Mouse (Mus musculus): Measurements from ENCODE around the gene Cops9. TPM values are rescaled to one million over a fixed set of nuclear protein-coding genes. Genes with fewer than 3 reads are reported as not detected.

Gene Cops9
- total and polyA plus RNA-seq, 3 experiments, result 168 to 209 (median 185) TPM

- Histone ChIP-seq H3K27me3 (replicated peaks) (peaks cover 53% of the 10 kb centered on the region), H3K79me2 (replicated peaks; ENCODE audit: control insufficient read depth, extremely low read depth, insufficient read depth, poor library complexity, severe bottlenecking) (peaks cover 5% of the 10 kb centered on the region), H3K4me1 (ENCODE audit: control insufficient read depth in 1 of 2, insufficient read depth in 2 of 2) (peaks cover 5 to 15% of the 10 kb centered on the region in 2 experiments; a peak in 3 of 4 replicates), H3K4me2 (ENCODE audit: insufficient read depth, low read depth, poor library complexity, severe bottlenecking) (no peak overlapping the region), H3K36me3 (replicated peaks in 1 of 2; ENCODE audit: control insufficient read depth in 1 of 2, insufficient read depth in 1 of 2, low read length in 1 of 2) (no peaks in the 10 kb centered on the region), H3K4me3 (replicated peaks in 1 of 3; ENCODE audit: low read depth in 2 of 3, low read length in 2 of 3, poor library complexity in 1 of 3) (no peak overlapping the region), H3K27ac (ENCODE audit: insufficient read depth, low read depth) (no peak overlapping the region), H3K9ac (ENCODE audit: insufficient read depth, low read depth) (no peak overlapping the region), H3K9me3 (replicated peaks; ENCODE audit: low read length) (no peaks in the 10 kb centered on the region)
- dilution Hi-C loops (cut with MboI; ENCODE audit: extremely low pct_ligation_motif_present, extremely low pct_unique_long_range_greater_than_20kb, low sequenced_read_pairs), result no loop called here
- no peak for DNase-seq (ENCODE audit: extremely low read depth)
- TF ChIP-seq SIN3A (IDR thresholded peaks at IDR 0.05; ENCODE audit: low read length), result no peak
- no peak for TF ChIP-seq PAX5 (IDR thresholded peaks at IDR 0.05; ENCODE audit: low read length)
- TF ChIP-seq TBP (conservative IDR thresholded peaks at IDR 0.05; ENCODE audit: low read depth, low read length), result no peak
- no peak for TF ChIP-seq IRF4 (IDR thresholded peaks at IDR 0.05; ENCODE audit: low read depth, low read length)
- TF ChIP-seq ZKSCAN1 (IDR thresholded peaks at IDR 0.05; ENCODE audit: borderline replicate concordance, low read depth, low read length), result no peak
- TF ChIP-seq RCOR1 (conservative IDR thresholded peaks at IDR 0.05; ENCODE audit: low read depth, low read length), result no peak
- TF ChIP-seq MAZ (IDR thresholded peaks at IDR 0.05; ENCODE audit: low read depth, low read length), result no peak
- no peak for TF ChIP-seq POLR2AphosphoS2 (IDR thresholded peaks at IDR 0.05; ENCODE audit: low read depth, low read length)
- no peak for TF ChIP-seq MAFK (IDR thresholded peaks at IDR 0.05; ENCODE audit: insufficient replicate concordance, low read length)
- TF ChIP-seq JUND (conservative IDR thresholded peaks at IDR 0.05; ENCODE audit: low read depth, low read length), result no peak
- no peak for TF ChIP-seq CHD1 (IDR thresholded peaks at IDR 0.05; ENCODE audit: low read depth, low read length)
- TF ChIP-seq USF2 (conservative IDR thresholded peaks at IDR 0.05; ENCODE audit: low read depth, low read length), result no peak
- TF ChIP-seq CTCF (conservative IDR thresholded peaks at IDR 0.05 in 1 of 2, IDR thresholded peaks at IDR 0.05 in 1 of 2; ENCODE audit: low read depth in 2 of 2, low read length in 2 of 2), result no peak
- TF ChIP-seq CHD2 (IDR thresholded peaks at IDR 0.05; ENCODE audit: low read length), result no peak
- in situ Hi-C loops (cut with MboI; ENCODE audit: low pct_ligation_motif_present, low pct_unique_long_range_greater_than_20kb, low sequenced_read_pairs), result no loop called here
Observed at GRCm38 (mm10) chr1:92646111-92646510, 4.3 kb upstream of the Cops9 start.

GRCm38 (mm10) chr1:92644916-92645315 lies 3.1 kb upstream of the Cops9 start:
- DNase-seq (ENCODE audit: extremely low read depth), result no peak

More at GRCm38 (mm10) chr1:92644916-92645315, 3.1 kb upstream of the Cops9 start:
- Histone ChIP-seq H3K79me2 (replicated peaks; ENCODE audit: control insufficient read depth, extremely low read depth, insufficient read depth, poor library complexity, severe bottlenecking) (peaks cover 15% of the 10 kb centered on the region), H3K27ac (ENCODE audit: insufficient read depth, low read depth) (no peak overlapping the region), H3K27me3 (replicated peaks) (peaks cover 41% of the 10 kb centered on the region), H3K4me2 (ENCODE audit: insufficient read depth, low read depth, poor library complexity, severe bottlenecking) (no peak overlapping the region), H3K9ac (ENCODE audit: insufficient read depth, low read depth) (no peak overlapping the region), H3K4me3 (replicated peaks in 1 of 3; ENCODE audit: low read depth in 2 of 3, low read length in 2 of 3, poor library complexity in 1 of 3) (no peak overlapping the region), H3K9me3 (replicated peaks; ENCODE audit: low read length) (no peaks in the 10 kb centered on the region), H3K4me1 (ENCODE audit: control insufficient read depth in 1 of 2, insufficient read depth in 2 of 2) (peaks cover 13 to 27% of the 10 kb centered on the region in 2 experiments), H3K36me3 (replicated peaks in 1 of 2; ENCODE audit: control insufficient read depth in 1 of 2, insufficient read depth in 1 of 2, low read length in 1 of 2) (peaks cover 0 to 4% of the 10 kb centered on the region in 2 experiments)
- dilution Hi-C loops (cut with MboI; ENCODE audit: extremely low pct_ligation_motif_present, extremely low pct_unique_long_range_greater_than_20kb, low sequenced_read_pairs), result no loop called here
- TF ChIP-seq SMC3 (IDR thresholded peaks at IDR 0.05; ENCODE audit: low read depth, low read length), result no peak
- TF ChIP-seq EP300 (IDR thresholded peaks at IDR 0.05; ENCODE audit: low read length), result no peak
- no peak for TF ChIP-seq CHD1 (IDR thresholded peaks at IDR 0.05; ENCODE audit: low read depth, low read length)
- no peak for TF ChIP-seq UBTF (IDR thresholded peaks at IDR 0.05; ENCODE audit: low read depth, low read length)
- TF ChIP-seq HCFC1 (IDR thresholded peaks at IDR 0.05; ENCODE audit: low read depth, low read length), result no peak
- no peak for TF ChIP-seq PAX5 (IDR thresholded peaks at IDR 0.05; ENCODE audit: low read length)
- no peak for TF ChIP-seq MXI1 (IDR thresholded peaks at IDR 0.05; ENCODE audit: low read depth, low read length)
- TF ChIP-seq RAD21 (IDR thresholded peaks at IDR 0.05; ENCODE audit: low read depth, low read length), result no peak
- TF ChIP-seq MYC (IDR thresholded peaks at IDR 0.05; ENCODE audit: low read depth, low read length), result no peak
- TF ChIP-seq RCOR1 (conservative IDR thresholded peaks at IDR 0.05; ENCODE audit: low read depth, low read length), result no peak
- no peak for TF ChIP-seq KAT2A (IDR thresholded peaks at IDR 0.05; ENCODE audit: insufficient replicate concordance, low read length)
- TF ChIP-seq JUN (IDR thresholded peaks at IDR 0.05; ENCODE audit: insufficient read depth, low read depth, low read length), result no peak
- in situ Hi-C loops (cut with MboI; ENCODE audit: low pct_ligation_motif_present, low pct_unique_long_range_greater_than_20kb, low sequenced_read_pairs), result no loop called here

Measured in CH12.LX (cell line).